Mouse (Mus musculus) lung, embryonic 16.5 days (tissue): Measurements from ENCODE around the gene Pdk2. TPM values are rescaled to one million over a fixed set of nuclear protein-coding genes. Genes with fewer than 3 reads are reported as not detected.
"Not testable (repeated sequence)": the region's sequence is repeated elsewhere in the genome, so short reads cannot be mapped to it uniquely, and the experiment has no call there.

Experiments
- ATAC-seq: fragments of 200-750 bp; cut with Nextera tagmentation; 2 replicates; pipeline ENCODE4 v1.8.0; 2017; ENCODE audit warnings: low read depth, mild to moderate bottlenecking, moderate library complexity
- H3K27ac ChIP-seq: fragments of 300-500 bp; sonication (generic); 2 replicates; pipeline ENCODE4 v1.5.1; 2014; ENCODE audit warnings: mild to moderate bottlenecking, control low read depth, low read length
- H3K27me3 ChIP-seq: fragments of 300-500 bp; sonication (generic); 2 replicates; pipeline ENCODE4 v1.6.1; 2014; ENCODE audit warnings: low read depth, low read length, mixed read lengths; ENCODE audit not compliant: control insufficient read depth, insufficient read depth
- H3K36me3 ChIP-seq: fragments of 300-500 bp; sonication (generic); 2 replicates; pipeline ENCODE4 v1.6.1; 2014; ENCODE audit warnings: low read length; ENCODE audit not compliant: control insufficient read depth, insufficient read depth
- H3K4me1 ChIP-seq: fragments of 300-500 bp; sonication (generic); replicated peaks from 2 replicates; pipeline ENCODE4 v1.6.1; 2014; ENCODE audit warnings: low read length, mixed read lengths; ENCODE audit not compliant: control insufficient read depth, insufficient read depth
- H3K4me2 ChIP-seq: fragments of 300-500 bp; sonication (generic); 2 replicates; pipeline ENCODE4 v1.6.1; 2014; ENCODE audit warnings: low read depth, low read length, control low read depth
- H3K4me3 ChIP-seq: fragments of 300-500 bp; sonication (generic); 2 replicates; pipeline ENCODE4 v1.5.1; 2014; ENCODE audit warnings: mild to moderate bottlenecking, low read length, control low read depth
- H3K9ac ChIP-seq: fragments of 300-500 bp; sonication (generic); 2 replicates; pipeline ENCODE4 v1.6.1; 2014; ENCODE audit warnings: low read length, control low read depth
- H3K9me3 ChIP-seq: fragments of 300-500 bp; sonication (generic); 2 replicates; pipeline ENCODE4 v1.6.1; 2016; ENCODE audit warnings: low read length; ENCODE audit not compliant: control insufficient read depth
- WGBS: fragments of 180-500 bp; shearing (Covaris S2); extraction: QIAGEN DNeasy Blood & Tissue Kit; methylation state at CpG from one replicate; pipeline ENCODE4 v1.1.7; 2014; 5-methylcytosine and 5-hydroxymethylcytosine counted together
- polyA plus RNA-seq: library from polyadenylated mRNA; unstranded; fragments of >200 nt; fragmentation: Nextera tagmentation; extraction: Ambion mirVana; gene quantifications from 2 replicates; pipeline ENCODE4 v1.2.1, GENCODE M21; 2015

The Pdk2 gene
- polyA plus RNA-seq, 1 experiment from 2014 or later, result 43.3 TPM

DNA sequence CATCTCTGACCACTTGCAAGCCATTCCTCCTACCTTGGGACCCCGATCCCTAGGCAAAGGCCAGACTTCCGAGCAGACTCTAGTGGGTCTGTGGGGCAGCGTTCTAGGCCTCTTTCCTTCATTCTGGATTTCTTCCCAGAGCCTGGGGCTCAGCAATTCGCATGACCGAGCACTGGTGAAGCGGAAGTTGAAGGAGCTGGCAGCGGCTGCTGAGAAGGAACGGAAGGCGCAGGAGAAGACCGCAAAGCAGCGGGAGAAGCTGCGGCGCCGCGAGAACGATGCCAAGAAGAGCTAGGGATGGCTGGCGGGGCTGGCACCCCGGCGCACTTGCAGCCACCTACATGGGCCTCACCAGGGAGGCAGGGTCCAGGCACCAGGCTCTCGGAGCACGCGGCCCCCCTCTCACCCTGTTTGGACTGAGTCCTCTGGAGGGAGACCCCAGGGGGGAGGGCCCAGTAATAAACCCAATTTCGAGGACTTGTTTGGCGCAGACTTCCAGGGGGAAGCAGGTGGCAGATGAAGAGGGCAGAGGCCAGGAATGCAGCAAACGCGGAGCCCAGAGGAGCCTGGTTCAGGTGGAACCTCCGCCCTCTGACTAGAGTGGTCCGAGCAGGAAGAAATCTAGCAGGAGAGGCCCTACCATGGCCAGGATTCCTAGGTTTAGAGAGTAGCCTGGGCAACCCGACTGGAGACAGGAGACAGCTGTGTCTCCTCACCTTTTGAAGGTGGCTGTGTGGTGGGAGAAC lies 16.5 kb downstream of the Pdk2 start:
- H3K4me1 ChIP-seq, result no peaks in the 10 kb centered on the region; the same call in none of the 2 replicates
- H3K27ac ChIP-seq, result peak overlapping the region; percentile 84
- H3K4me3 ChIP-seq, result no peak overlapping the region
- H3K27me3 ChIP-seq, result no peaks in the 10 kb centered on the region
- WGBS, result 66% methylated on average over 29 of the region's 29 CpGs
- no peak overlapping the region for H3K4me2 ChIP-seq
- peak; percentile 35 for ATAC-seq
- H3K9ac ChIP-seq, result no peak overlapping the region
- H3K36me3 ChIP-seq, result peaks cover 8% of the 10 kb centered on the region; the same call in 1 of the 2 replicates
- no peaks in the 10 kb centered on the region for H3K9me3 ChIP-seq

DNA sequence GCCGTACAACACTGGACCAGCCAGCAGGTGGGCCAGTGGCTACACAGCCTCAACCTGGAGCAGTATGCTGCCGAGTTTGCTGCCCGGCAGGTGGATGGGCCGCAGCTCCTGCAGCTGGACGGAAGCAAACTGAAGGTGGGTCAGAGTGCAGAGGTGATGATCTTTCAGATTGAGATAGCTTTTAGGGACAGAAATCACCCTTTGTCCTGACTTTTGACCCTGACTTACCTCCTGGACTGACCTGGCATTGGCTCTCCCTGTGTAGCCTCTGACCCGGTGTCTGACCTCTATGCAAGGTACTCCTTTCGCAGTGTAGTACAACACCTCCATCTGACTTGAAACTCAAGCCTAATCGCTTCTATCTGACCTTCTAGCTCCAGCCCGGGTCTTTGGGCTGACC lies 17.7 kb downstream of the Pdk2 start:
- no peak for ATAC-seq
- 93% methylated on average over 9 of the region's 9 CpGs for WGBS
- no peak overlapping the region for H3K4me2 ChIP-seq

DNA sequence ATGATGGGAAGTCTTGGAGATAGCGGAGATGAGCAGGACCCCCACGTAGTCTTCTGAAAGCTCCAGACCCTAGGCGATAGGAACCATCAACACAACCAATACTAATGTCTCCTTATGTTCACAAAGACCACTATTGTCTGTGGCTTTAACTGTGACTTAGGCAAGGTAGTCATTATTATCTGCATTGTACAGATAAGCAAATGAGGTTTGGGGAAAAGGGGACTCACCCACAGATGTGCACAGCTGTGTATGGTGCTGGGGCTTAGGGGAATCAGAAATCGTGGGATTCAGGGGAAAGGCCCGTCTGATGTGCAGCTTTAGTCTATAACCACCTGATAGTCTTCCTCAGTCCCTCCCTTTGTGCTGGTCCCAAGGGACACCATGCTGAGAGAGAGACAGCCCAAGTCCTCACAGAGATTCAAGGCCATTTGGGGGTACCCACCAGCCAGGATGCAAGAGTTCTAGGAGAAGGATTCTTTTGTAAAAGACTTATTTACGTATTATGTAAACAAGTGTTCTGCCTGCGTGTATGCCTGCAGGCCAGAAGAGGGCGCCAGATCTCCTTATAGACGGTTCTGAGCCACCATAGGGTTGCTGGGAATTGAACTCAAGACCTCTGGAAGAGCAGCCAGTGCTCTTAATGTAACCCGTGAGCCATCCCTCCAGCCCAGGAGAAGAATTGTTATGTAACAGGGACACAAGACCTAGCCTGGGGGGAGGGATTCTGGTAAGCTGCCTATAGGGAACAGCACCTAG lies 18.7 kb downstream of the Pdk2 start:
- WGBS, result 77% methylated on average over 10 of the region's 10 CpGs

More for the DNA sequence above, 17.7 kb downstream of the Pdk2 start:
- Histone ChIP-seq H3K36me3 (peaks cover 12% of the 10 kb centered on the region; the same call in 1 of the 2 replicates), H3K9ac (no peak overlapping the region), H3K4me3 (no peak overlapping the region), H3K4me1 (no peaks in the 10 kb centered on the region; the same call in none of the 2 replicates), H3K27me3 (no peaks in the 10 kb centered on the region), H3K9me3 (no peaks in the 10 kb centered on the region), H3K27ac (no peak overlapping the region)

DNA sequence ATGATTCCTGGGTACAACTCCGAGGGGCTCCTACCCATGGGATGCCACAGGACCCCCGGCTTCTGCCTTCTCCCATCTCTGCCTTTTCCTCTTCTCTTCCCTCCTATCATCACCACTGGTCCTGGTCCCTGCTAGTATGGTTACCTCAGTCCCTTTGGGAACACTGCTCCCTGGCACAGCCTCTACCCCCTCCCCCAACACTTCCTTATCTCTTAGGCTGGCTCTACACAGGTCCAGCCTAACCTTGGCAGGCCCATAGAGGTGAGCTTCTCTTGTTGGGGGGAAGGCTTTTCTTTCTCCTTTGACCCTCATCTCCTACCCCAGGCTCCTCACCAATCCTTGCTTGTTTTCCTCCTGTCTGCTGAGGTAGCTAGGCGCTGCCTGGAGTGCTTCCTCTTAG lies 25.7 kb downstream of the Pdk2 start:
- H3K9me3 ChIP-seq, result no peaks in the 10 kb centered on the region
- H3K4me1 ChIP-seq, result peaks cover 7% of the 10 kb centered on the region
- ATAC-seq, result no peak
- WGBS, result 62% methylated on average over 3 of the region's 3 CpGs
- no peak overlapping the region for H3K4me3 ChIP-seq
- H3K4me2 ChIP-seq, result no peak overlapping the region
- no peak overlapping the region for H3K9ac ChIP-seq
- H3K27ac ChIP-seq, result no peak overlapping the region
- H3K27me3 ChIP-seq, result no peaks in the 10 kb centered on the region
- 0 out of 2 replicates have a peak, but pooled peaks cover 6% of the 10 kb centered on the region for H3K36me3 ChIP-seq

More for the DNA sequence above, 18.7 kb downstream of the Pdk2 start:
- Histone ChIP-seq H3K9ac (no peak overlapping the region), H3K27ac (no peak overlapping the region), H3K4me3 (no peak overlapping the region), H3K9me3 (no peaks in the 10 kb centered on the region), H3K4me1 (no peaks in the 10 kb centered on the region; the same call in none of the 2 replicates), H3K36me3 (peaks cover 12% of the 10 kb centered on the region; the same call in 1 of the 2 replicates), H3K4me2 (no peak overlapping the region), H3K27me3 (no peaks in the 10 kb centered on the region)
- ATAC-seq, result no peak

DNA sequence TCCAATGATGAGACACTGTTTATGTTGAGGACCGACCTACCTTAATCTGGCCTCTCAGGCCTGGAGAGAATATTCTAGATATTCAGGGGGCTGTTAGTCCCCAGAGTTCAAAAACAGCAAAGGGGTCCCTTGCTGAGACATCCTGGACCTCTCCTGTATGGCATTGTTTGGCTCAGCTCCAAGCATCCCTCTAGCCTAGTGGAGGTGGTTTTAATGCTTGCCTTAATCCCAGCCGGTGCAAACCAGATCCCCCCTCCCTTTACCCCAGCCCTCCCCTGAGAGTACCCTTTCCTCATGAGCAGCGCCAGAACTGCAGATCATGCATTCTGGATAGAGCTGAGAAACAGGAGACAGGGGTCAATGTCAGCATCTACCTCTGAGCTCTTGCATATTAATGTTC lies 28.7 kb downstream of the Pdk2 start:
- 26% methylated on average over 3 of the region's 3 CpGs for WGBS
- H3K36me3 ChIP-seq, result no peaks in the 10 kb centered on the region
- no peak overlapping the region for H3K9ac ChIP-seq
- no peak for ATAC-seq
- H3K27me3 ChIP-seq, result no peaks in the 10 kb centered on the region
- no peaks in the 10 kb centered on the region for H3K9me3 ChIP-seq
- H3K4me1 ChIP-seq, result peaks cover 20% of the 10 kb centered on the region
- H3K27ac ChIP-seq, result no peak overlapping the region
- no peak overlapping the region for H3K4me3 ChIP-seq
- H3K4me2 ChIP-seq, result no peak overlapping the region

DNA sequence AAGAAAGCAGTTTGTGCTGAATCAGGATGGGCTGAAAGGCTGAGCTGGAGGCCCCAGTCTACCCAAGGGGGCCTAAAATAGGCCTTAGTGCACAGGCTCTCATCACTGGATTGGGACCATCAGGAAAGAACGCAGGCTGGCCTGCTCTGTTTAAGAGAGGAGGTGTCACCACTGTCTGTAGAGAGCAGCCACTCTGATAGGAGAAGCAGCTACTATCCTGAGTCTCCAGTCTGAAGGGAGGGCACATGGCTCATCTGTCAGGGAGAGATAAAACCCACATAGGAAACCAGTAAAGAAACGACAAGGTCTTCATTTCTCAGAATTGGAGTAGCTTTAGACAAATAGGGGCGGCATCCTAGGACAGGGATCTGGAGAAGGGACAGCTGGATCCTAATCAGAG lies 29.1 kb downstream of the Pdk2 start:
- H3K4me1 ChIP-seq, result peaks cover 24% of the 10 kb centered on the region
- ATAC-seq, result no peak
- H3K27ac ChIP-seq, result no peak overlapping the region
- no peak overlapping the region for H3K4me3 ChIP-seq
- H3K4me2 ChIP-seq, result no peak overlapping the region; the same call in 1 of the 2 replicates
- no peaks in the 10 kb centered on the region for H3K27me3 ChIP-seq
- H3K36me3 ChIP-seq, result no peaks in the 10 kb centered on the region
- H3K9me3 ChIP-seq, result no peaks in the 10 kb centered on the region
- H3K9ac ChIP-seq, result no peak overlapping the region
- 43% methylated on average over 3 of the region's 3 CpGs for WGBS

DNA sequence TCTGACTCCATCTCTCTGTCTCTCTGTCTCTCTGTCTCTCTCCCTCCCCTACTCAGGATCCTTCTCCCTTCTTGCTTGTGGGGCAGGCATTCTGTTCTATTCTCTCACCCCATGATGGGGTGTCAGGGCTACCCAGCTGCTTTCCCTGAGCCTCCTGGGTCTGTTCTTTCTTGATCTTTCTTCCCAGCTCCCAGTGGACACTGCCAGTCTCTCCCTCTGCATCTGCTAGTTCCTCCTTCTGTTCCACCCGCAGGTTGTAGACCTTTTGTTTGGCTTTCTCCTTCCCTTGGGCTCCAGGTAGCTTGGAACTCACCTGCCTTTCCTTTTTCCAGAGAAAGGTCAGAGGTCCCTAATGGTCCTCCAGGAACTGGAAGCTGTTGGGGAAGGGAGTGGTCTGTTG lies 29.7 kb downstream of the Pdk2 start:
- Histone ChIP-seq H3K9ac (0 out of 2 replicates have a peak overlapping the region, but pooled peaks have one; percentile 36), H3K4me1 (peaks cover 28% of the 10 kb centered on the region), H3K27me3 (no peaks in the 10 kb centered on the region), H3K4me3 (peak overlapping the region; percentile 20; the same call in 1 of the 2 replicates), H3K36me3 (no peaks in the 10 kb centered on the region), H3K27ac (no peak overlapping the region), H3K9me3 (no peaks in the 10 kb centered on the region), H3K4me2 (peak overlapping the region; percentile 37)
- WGBS, result 23% methylated on average over 1 of the region's 1 CpGs
- ATAC-seq, result no peak

DNA sequence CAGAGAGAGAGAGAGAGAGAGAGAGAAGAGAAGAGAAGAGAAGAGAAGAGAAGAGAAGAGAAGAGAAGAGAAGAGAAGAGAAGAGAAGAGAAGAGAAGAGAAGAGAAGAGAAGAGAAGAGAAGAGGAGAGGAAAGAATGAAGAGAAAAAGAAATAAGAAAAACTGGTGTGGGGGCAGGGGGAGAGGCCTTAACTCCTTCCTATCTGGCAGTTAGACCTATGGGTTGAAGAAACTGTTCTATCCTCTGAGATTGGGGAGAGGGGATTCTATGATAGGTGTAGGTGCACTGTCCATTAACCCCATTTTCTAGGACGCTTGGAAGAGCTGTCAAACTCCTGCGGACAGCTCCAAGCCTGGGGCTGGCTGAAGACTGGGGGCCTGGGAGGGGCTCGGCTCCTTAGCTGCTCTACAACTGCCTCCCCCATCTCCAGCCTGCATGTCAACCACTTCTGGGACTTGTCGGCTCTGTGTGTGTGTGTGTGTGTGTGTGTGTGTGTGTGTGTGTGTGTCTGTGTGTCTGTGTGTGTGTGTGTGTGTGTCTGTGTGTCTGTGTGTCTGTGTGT lies 30.2 kb downstream of the Pdk2 start:
- peaks cover 33% of the 10 kb centered on the region for H3K4me1 ChIP-seq
- not testable (repeated sequence) for ATAC-seq, H3K27ac ChIP-seq, H3K27me3 ChIP-seq, H3K9me3 ChIP-seq, H3K36me3 ChIP-seq
- H3K4me2 ChIP-seq, result peak overlapping the region; percentile 92
- peak overlapping the region; percentile 5; the same call in 1 of the 2 replicates for H3K9ac ChIP-seq
- peak overlapping the region; percentile 73 for H3K4me3 ChIP-seq
- WGBS, result 7% methylated on average over 4 of the region's 4 CpGs
